Mouse (Mus musculus): ENCODE data around the gene Asna1.
A peak's percentile ranks its signal among the peaks of the same experiment; 100 is the strongest.

Asna1 gene

GRCm38 (mm10) chr8:85034764-85035163 is 9.7 kb upstream of the Asna1 start:
- DNase-seq: peak; percentile 71

GRCm38 (mm10) chr8:85033867-85034266 is 8.8 kb upstream of the Asna1 start:
- no peak for DNase-seq

GRCm38 (mm10) chr8:85032622-85033311 is 7.7 kb upstream of the Asna1 start:
- peak; percentile 64 for DNase-seq

GRCm38 (mm10) chr8:85029271-85029670 is 4.2 kb upstream of the Asna1 start:
- no peak for DNase-seq

GRCm38 (mm10) chr8:85027922-85028321 is 2.8 kb upstream of the Asna1 start:
- no peak for DNase-seq

- DNase-seq: no peak
These were observed 2.4 kb upstream of the Asna1 start for GRCm38 (mm10) chr8:85027516-85027855.

- peak; percentile 99 for DNase-seq
These were observed 1.8 kb upstream of the Asna1 start, which contains the start of gene Trir for GRCm38 (mm10) chr8:85026670-85027515. Gene Trir (plus strand): TSS chr8:85026823.

GRCm38 (mm10) chr8:85023846-85024245 is 1.2 kb downstream of the Asna1 start:
- no peak for DNase-seq

- no peak for DNase-seq
These were observed 3.5 kb downstream of the Asna1 start for GRCm38 (mm10) chr8:85021514-85022055.

GRCm38 (mm10) chr8:85017209-85017608 is 7.9 kb downstream of the Asna1 start:
- no peak for DNase-seq

- DNase-seq: no peak
These were observed 8.4 kb downstream of the Asna1 start for GRCm38 (mm10) chr8:85016724-85017123.

GRCm38 (mm10) chr8:85014431-85014830 is 10.7 kb downstream of the Asna1 start, which contains the start of gene Best2:
Gene Best2 (minus strand): TSS chr8:85014531.
- DNase-seq: no peak

GRCm38 (mm10) chr8:85013230-85013840 is 11.7 kb downstream of the Asna1 start:
- DNase-seq: peak; percentile 84

- no peak for DNase-seq
These were observed 13.8 kb downstream of the Asna1 start for GRCm38 (mm10) chr8:85011242-85011641.

- peak; percentile 57 for DNase-seq
These were observed 17.4 kb downstream of the Asna1 start for GRCm38 (mm10) chr8:85007686-85008085.

GRCm38 (mm10) chr8:84997649-84998295 is 27.3 kb downstream of the Asna1 start:
- peak; percentile 89 for DNase-seq

GRCm38 (mm10) chr8:84996978-84997377 is 28.1 kb downstream of the Asna1 start:
- no peak for DNase-seq

GRCm38 (mm10) chr8:84995680-84996079 is 29.4 kb downstream of the Asna1 start:
- no peak for DNase-seq

- DNase-seq: no peak
These were observed 30.7 kb downstream of the Asna1 start for GRCm38 (mm10) chr8:84994375-84994774.

- peak; percentile 91 for DNase-seq
These were observed 34.2 kb downstream of the Asna1 start for GRCm38 (mm10) chr8:84990836-84991235.

- DNase-seq: peak; percentile 98
These were observed 34.7 kb downstream of the Asna1 start, which contains the start of gene Hook2 for GRCm38 (mm10) chr8:84990349-84990748. Gene Hook2 (plus strand): TSS chr8:84990603.

- DNase-seq: peak; percentile 96
These were observed 35.3 kb downstream of the Asna1 start for GRCm38 (mm10) chr8:84989810-84990209.

GRCm38 (mm10) chr8:84989311-84989731 is 35.8 kb downstream of the Asna1 start:
- DNase-seq: peak; percentile 85

All from kidney, adult 18-20 months (tissue).